Mouse (Mus musculus) heart, postnatal 0 days (tissue): Measurements from ENCODE around the gene Srsf1.

Experiments
- CTCF ChIP-seq: IDR thresholded peaks from 2 replicates; pipeline ENCODE4 v1.5.1; 2016; ENCODE audit warnings: antibody characterized with exemption, control low read depth, low read depth
- EP300 ChIP-seq: IDR thresholded peaks from 2 replicates; pipeline ENCODE4 v1.6.1; 2016; ENCODE audit warnings: antibody characterized with exemption, low read depth

DNA sequence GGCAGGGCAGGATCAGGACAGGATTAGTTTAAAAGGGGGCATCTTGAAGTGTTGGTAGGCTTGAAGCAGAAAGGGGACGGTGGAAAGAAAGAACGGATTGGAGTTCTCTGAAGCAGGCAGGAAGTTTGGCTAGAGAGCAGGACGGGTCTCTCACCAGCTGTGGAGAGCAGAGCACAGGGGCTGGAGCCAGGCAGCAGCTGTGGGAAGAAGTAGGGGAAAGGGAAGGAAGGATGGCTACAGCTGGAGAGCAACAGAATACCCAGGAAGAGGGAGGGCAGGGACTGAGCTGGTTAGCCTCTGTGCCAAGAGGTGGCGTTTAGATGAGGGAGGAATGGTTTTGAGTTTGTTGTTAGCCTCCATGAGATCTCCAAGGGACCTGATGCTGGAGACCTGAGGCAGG, 50.0 kb downstream of the Srsf1 start:
- TF ChIP-seq EP300 (no peak), CTCF (no peak)
